Mouse (Mus musculus) liver, adult (tissue): ENCODE results near the gene Glt28d2.

Experiments used
- GATA4 ChIP-seq: IDR thresholded peaks from 2 replicates; pipeline ENCODE4 v1.6.1; 2014; ENCODE audit warnings: mild to moderate bottlenecking, low read length; ENCODE audit not compliant: insufficient replicate concordance

Glt28d2 gene

GRCm38 (mm10) chr3:85850079-85850478, 37.2 kb downstream of the Glt28d2 start:
- TF ChIP-seq GATA4: no peak

- TF ChIP-seq GATA4: no peak
Observed at GRCm38 (mm10) chr3:85846316-85846715, 41.0 kb downstream of the Glt28d2 start.

- no peak for TF ChIP-seq GATA4
Observed at GRCm38 (mm10) chr3:85845341-85845740, 42.0 kb downstream of the Glt28d2 start.

- TF ChIP-seq GATA4: no peak
Observed at GRCm38 (mm10) chr3:85842881-85843218, 44.5 kb downstream of the Glt28d2 start.

GRCm38 (mm10) chr3:85842177-85842880, 45.0 kb downstream of the Glt28d2 start:
- no peak for TF ChIP-seq GATA4

GRCm38 (mm10) chr3:85841454-85842176, 45.7 kb downstream of the Glt28d2 start:
- TF ChIP-seq GATA4: no peak

- no peak for TF ChIP-seq GATA4
Observed at GRCm38 (mm10) chr3:85833627-85834026, 53.7 kb downstream of the Glt28d2 start.

- no peak for TF ChIP-seq GATA4
Observed at GRCm38 (mm10) chr3:85832490-85833155, 54.7 kb downstream of the Glt28d2 start.

GRCm38 (mm10) chr3:85831785-85832184, 55.5 kb downstream of the Glt28d2 start:
- TF ChIP-seq GATA4: no peak

- TF ChIP-seq GATA4: no peak
Observed at GRCm38 (mm10) chr3:85829047-85829446, 58.3 kb downstream of the Glt28d2 start.

- TF ChIP-seq GATA4: no peak
Observed at GRCm38 (mm10) chr3:85827815-85828214, 59.5 kb downstream of the Glt28d2 start.

- TF ChIP-seq GATA4: no peak
Observed at GRCm38 (mm10) chr3:85827283-85827682, 60.0 kb downstream of the Glt28d2 start.

- TF ChIP-seq GATA4: no peak
Observed at GRCm38 (mm10) chr3:85820839-85821548, 66.3 kb downstream of the Glt28d2 start.
